Mouse (Mus musculus) erythroblast, embryonic 14.5 days (primary cell): ENCODE data around the gene Pik3r1. TPM values are rescaled to one million over a fixed set of nuclear protein-coding genes. Genes with fewer than 3 reads are reported as not detected.

Experiments used
- H3K27me3 ChIP-seq: 2 replicates; pipeline ENCODE4 v1.6.1; 2012; ENCODE audit warnings: inconsistent platforms; ENCODE audit not compliant: control insufficient read depth
- H3K36me3 ChIP-seq: 2 replicates; pipeline ENCODE4 v1.6.1; 2012; ENCODE audit warnings: mild to moderate bottlenecking, inconsistent platforms; ENCODE audit not compliant: control insufficient read depth
- H3K4me1 ChIP-seq: 2 replicates; pipeline ENCODE4 v1.6.1; 2012; ENCODE audit warnings: inconsistent platforms; ENCODE audit not compliant: control insufficient read depth
- H3K4me3 ChIP-seq: replicated peaks from 2 replicates; pipeline ENCODE3; 2012; ENCODE audit warnings: moderate library complexity, mild to moderate bottlenecking, inconsistent platforms
- H3K9me3 ChIP-seq: 2 replicates; pipeline ENCODE4 v1.6.1; 2012; ENCODE audit warnings: low read length, inconsistent platforms, mixed read lengths; ENCODE audit not compliant: control insufficient read depth
- GATA1 ChIP-seq: IDR thresholded peaks from 2 replicates; pipeline ENCODE4 v1.6.1; 2012; ENCODE audit warnings: low read length, inconsistent platforms, mixed read lengths
- TAL1 ChIP-seq: IDR thresholded peaks from 3 replicates; pipeline ENCODE4 v1.6.1; 2012; ENCODE audit warnings: low read length, inconsistent platforms, mixed read lengths
- polyA plus RNA-seq: library from polyadenylated mRNA; stranded (reverse); fragments of >175 nt; gene quantifications from 2 replicates; pipeline ENCODE4 v1.2.3, GENCODE M21; 2012

Gene Pik3r1
- polyA plus RNA-seq, 1 experiment: 2.9 TPM

GRCm38 (mm10) chr13:101760953-101761352 is 7.1 kb downstream of the Pik3r1 start:
- peaks cover 70% of the 10 kb centered on the region for H3K4me1 ChIP-seq
- H3K36me3 ChIP-seq: peaks cover 28% of the 10 kb centered on the region
- H3K27me3 ChIP-seq: no peaks in the 10 kb centered on the region
- no peaks in the 10 kb centered on the region for H3K9me3 ChIP-seq
- TF ChIP-seq TAL1: no peak
- peak overlapping the region; percentile 7 for H3K4me3 ChIP-seq

GRCm38 (mm10) chr13:101760001-101760687 is 7.9 kb downstream of the Pik3r1 start:
- TF ChIP-seq GATA1: no peak
- no peak for TF ChIP-seq TAL1
- peaks cover 63% of the 10 kb centered on the region for H3K4me1 ChIP-seq
- H3K27me3 ChIP-seq: no peaks in the 10 kb centered on the region
- no peak overlapping the region for H3K4me3 ChIP-seq
- H3K36me3 ChIP-seq: peaks cover 31% of the 10 kb centered on the region
- no peaks in the 10 kb centered on the region for H3K9me3 ChIP-seq

- Histone ChIP-seq H3K9me3 (no peaks in the 10 kb centered on the region), H3K36me3 (peaks cover 33% of the 10 kb centered on the region)
Measured at GRCm38 (mm10) chr13:101759281-101759871, 8.6 kb downstream of the Pik3r1 start.

GRCm38 (mm10) chr13:101757801-101758422 is 10.1 kb downstream of the Pik3r1 start:
- Histone ChIP-seq H3K27me3 (no peaks in the 10 kb centered on the region), H3K9me3 (no peaks in the 10 kb centered on the region), H3K4me1 (peaks cover 63% of the 10 kb centered on the region), H3K36me3 (peaks cover 46% of the 10 kb centered on the region), H3K4me3 (no peak overlapping the region)
- TF ChIP-seq TAL1: no peak
- TF ChIP-seq GATA1: no peak

More at GRCm38 (mm10) chr13:101759281-101759871, 8.6 kb downstream of the Pik3r1 start:
- Histone ChIP-seq H3K4me3 (no peak overlapping the region), H3K27me3 (no peaks in the 10 kb centered on the region), H3K4me1 (peaks cover 62% of the 10 kb centered on the region)
- no peak for TF ChIP-seq TAL1
- no peak for TF ChIP-seq GATA1

- Histone ChIP-seq H3K4me3 (no peak overlapping the region), H3K36me3 (peaks cover 50% of the 10 kb centered on the region), H3K9me3 (no peaks in the 10 kb centered on the region), H3K27me3 (no peaks in the 10 kb centered on the region), H3K4me1 (peaks cover 39% of the 10 kb centered on the region)
- TF ChIP-seq GATA1 (no peak), TAL1 (no peak)
Measured at GRCm38 (mm10) chr13:101755228-101755627, 12.8 kb downstream of the Pik3r1 start.

- Histone ChIP-seq H3K4me3 (no peak overlapping the region), H3K9me3 (no peaks in the 10 kb centered on the region), H3K4me1 (peaks cover 29% of the 10 kb centered on the region), H3K36me3 (peaks cover 48% of the 10 kb centered on the region), H3K27me3 (no peaks in the 10 kb centered on the region)
- TF ChIP-seq TAL1 (no peak), GATA1 (no peak)
Measured at GRCm38 (mm10) chr13:101753639-101754038, 14.4 kb downstream of the Pik3r1 start.

GRCm38 (mm10) chr13:101751816-101752215 is 16.2 kb downstream of the Pik3r1 start:
- TF ChIP-seq TAL1 (no peak), GATA1 (no peak)
- Histone ChIP-seq H3K4me1 (peaks cover 16% of the 10 kb centered on the region), H3K4me3 (no peak overlapping the region), H3K36me3 (peaks cover 30% of the 10 kb centered on the region), H3K27me3 (no peaks in the 10 kb centered on the region), H3K9me3 (no peaks in the 10 kb centered on the region)

- no peaks in the 10 kb centered on the region for H3K9me3 ChIP-seq
- H3K36me3 ChIP-seq: peaks cover 2% of the 10 kb centered on the region; the same call in 1 of the 2 replicates
- H3K4me1 ChIP-seq: no peaks in the 10 kb centered on the region; the same call in 1 of the 2 replicates
- no peaks in the 10 kb centered on the region for H3K27me3 ChIP-seq
- TF ChIP-seq TAL1 (no peak), GATA1 (no peak)
- no peak overlapping the region for H3K4me3 ChIP-seq
Measured at GRCm38 (mm10) chr13:101746012-101746595, 21.9 kb downstream of the Pik3r1 start.

- Histone ChIP-seq H3K36me3 (peaks cover 5% of the 10 kb centered on the region), H3K9me3 (no peaks in the 10 kb centered on the region), H3K4me3 (no peak overlapping the region), H3K27me3 (no peaks in the 10 kb centered on the region), H3K4me1 (peaks cover 2% of the 10 kb centered on the region)
- TF ChIP-seq TAL1 (no peak), GATA1 (no peak)
Measured at GRCm38 (mm10) chr13:101744943-101745342, 23.1 kb downstream of the Pik3r1 start.
